Mouse (Mus musculus): ENCODE data around the gene Gan. TPM values are rescaled to one million over a fixed set of nuclear protein-coding genes. Genes with fewer than 3 reads are reported as not detected.
A peak's percentile ranks its signal among the peaks of the same experiment; 100 is the strongest.

Gan gene
- total RNA-seq, 2 experiments from 2014 or later: 7.4 to 13.2 TPM

- DNase-seq (ENCODE audit: low spot score in 2 of 2): peak; percentile 19 to 47
Measured at GRCm38 (mm10) chr8:117198141-117198935, 40.4 kb downstream of the Gan start.

DNA sequence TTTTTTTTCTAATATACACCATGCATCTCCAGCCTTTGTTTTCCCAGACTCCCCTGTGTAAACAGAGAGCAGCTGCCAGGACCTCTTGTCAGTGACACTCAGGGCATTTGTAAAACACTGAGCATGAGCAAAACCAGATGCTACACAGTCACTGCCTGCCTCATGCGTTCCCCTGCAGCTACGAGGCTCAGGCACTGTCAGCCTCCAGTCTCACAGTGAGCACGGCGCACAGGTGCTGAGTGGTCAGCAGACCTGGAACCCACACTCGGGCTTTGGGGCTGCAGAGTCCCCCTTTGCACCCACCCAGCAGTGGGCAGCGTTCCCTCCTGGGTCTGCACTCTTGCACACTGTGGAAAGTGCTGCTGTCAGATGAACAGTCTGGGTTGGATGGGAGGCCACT, 41.7 kb downstream of the Gan start:
- no peak for DNase-seq (ENCODE audit: low spot score in 2 of 2)

DNA sequence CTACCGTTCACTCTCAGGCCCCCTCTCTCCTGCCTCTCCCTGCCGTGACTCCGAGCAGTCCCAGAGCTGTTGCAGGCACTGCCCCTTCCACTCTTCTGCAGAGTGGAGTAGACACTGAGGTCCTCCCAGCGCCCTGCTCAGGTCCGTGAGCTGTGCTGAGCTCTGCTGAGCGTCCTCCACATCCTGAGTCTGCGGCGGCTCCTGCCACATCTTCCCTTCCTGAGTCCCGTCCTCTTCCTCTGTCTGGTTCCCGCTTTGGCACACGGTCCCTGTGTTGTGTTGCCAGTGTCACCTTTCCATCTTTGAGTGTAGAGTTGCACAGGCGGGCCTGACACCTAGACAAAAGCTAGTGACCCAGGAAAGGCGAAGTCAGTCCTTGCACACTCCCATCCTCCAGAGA, 42.4 kb downstream of the Gan start:
- DNase-seq (ENCODE audit: low spot score in 2 of 2): no peak

DNA sequence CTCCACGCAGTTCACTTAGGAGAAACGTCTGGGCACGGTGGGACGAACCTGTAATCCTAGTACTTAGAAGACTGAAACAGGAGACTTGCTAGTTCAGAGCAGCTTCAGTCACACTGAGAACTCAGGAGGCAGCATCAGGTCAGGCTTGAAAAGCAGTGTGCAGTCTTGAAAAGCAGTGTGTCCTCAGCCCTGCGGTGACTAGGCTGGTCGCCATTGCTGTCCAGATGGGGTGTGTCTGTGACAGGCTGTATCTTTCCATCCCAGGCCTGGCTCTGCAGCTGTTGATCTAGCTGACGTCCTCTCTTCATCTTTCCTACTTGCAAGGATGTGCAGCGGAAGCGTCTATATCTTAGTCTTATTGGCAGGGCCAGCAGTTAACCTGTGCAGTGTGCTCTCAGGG, 42.9 kb downstream of the Gan start:
- no peak for DNase-seq (ENCODE audit: low spot score in 2 of 2)

DNA sequence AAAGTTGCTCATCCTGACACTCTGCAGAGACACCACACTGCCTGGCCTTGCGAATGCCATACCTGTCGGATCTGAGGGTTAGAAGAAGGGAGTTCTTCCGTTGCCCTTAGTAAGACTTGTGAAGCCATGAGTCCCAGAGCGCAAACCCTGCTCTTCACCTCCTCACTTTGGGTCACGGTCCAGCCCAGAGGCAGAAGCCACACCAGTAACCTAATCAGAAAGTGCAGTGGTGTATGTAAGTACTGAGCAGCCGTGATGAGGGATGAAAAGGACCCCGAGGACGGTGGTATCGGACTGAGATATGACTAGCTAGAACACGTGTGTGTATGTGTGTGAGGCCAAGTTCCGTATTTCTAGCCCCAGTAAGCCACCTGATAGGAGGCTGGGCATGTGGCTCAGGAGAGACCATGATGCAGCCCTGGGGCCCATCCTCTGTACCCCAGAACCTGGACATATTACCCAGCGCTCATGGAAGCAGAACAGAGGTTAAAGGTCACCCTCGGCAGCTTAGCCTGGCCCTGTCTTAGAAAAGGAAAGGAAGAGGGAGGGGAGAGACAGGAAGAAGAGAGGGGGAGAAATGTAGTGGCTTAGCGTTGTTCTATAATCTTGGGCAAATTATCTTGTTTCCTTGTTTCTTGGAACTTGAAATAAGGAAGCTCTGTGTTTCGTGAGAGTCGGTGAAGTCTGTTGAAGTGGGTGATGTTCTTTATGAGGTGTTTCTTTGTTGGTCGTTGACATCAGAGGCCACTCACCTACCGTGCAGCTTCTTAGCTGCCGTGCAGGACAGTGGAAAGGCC, 43.5 kb downstream of the Gan start:
- no peak for DNase-seq (ENCODE audit: low spot score in 2 of 2)

DNA sequence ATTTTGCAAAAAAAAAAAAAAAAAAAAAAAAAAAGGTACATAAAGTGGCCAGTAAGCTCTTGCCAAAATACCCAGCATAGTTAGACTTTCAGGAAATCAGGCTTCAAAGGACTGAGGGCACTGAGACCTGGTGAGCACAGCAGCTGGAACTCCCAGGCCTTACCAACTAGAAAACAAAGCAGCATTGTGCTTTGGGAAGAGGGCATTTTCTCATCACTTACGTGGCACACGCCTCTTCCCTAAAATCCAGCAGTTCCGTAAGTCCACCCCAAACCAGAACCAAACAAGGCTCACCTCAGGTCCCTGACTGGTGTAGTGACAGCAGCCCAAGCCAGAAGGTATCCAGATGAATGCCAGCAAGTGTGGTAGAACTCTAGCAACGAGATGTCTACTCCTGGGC, 45.1 kb downstream of the Gan start:
- DNase-seq (ENCODE audit: low spot score in 2 of 2): no peak

DNA sequence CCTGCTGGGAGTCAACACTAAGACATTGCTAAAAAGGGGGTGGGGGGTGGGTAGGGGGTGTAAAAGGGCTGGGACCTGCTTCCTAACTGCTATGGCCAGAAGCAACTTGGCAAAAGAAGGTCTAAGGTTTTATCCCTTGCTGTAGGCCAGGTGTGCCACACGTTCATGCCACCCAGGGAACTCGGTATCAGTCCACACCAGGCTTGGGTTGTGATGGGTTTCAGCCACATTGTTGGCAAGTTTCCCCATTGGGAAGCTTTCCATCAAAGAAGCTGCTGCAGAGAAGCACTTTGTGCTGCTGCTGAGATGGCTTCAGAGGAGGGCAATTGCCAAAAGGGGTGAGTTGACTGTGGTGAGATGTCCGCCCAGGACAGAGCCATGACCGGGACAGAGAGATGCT, 47.9 kb downstream of the Gan start:
- DNase-seq (ENCODE audit: low spot score in 2 of 2): no peak

DNA sequence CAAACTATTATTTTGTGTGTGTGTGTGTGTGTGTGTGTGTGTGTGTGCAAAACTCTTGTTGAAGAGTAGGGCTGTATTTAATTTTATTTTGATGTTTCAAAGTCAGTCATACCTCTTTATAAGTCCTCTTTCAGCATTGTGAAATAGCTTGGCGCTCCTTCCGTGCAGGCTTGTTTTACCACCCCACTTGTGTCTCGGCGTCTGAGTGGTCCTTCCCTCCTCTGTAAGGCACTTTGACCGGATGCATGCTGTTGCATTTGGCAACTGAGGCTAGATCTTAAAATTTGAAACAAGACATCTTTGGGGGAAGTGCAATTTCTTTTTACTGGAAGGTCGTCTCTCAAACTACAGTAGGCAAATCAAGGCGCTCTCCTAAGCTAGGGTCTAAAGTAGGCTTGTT, 48.7 kb downstream of the Gan start:
- no peak for DNase-seq (ENCODE audit: low spot score in 2 of 2)

DNA sequence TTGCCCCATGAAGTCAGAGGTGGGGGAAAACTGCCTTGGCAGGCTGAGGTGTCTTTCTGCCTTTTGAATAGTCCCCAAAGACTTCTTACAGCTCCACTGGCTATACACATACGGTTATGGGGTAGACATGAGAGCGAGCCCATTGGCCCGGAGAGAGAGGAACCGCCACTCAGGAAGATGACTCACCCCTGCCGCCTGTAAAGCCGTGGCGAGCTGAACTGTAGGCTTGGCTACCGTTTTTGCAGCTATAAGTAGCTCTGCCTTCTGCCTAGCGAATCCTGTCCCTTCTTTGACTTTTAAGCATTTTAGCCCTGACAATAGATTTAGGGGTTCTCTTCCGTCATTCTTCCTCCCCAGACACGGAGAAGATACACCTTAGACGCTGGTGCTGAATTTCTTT, 51.2 kb downstream of the Gan start:
- no peak for DNase-seq (ENCODE audit: low spot score in 2 of 2)

DNA sequence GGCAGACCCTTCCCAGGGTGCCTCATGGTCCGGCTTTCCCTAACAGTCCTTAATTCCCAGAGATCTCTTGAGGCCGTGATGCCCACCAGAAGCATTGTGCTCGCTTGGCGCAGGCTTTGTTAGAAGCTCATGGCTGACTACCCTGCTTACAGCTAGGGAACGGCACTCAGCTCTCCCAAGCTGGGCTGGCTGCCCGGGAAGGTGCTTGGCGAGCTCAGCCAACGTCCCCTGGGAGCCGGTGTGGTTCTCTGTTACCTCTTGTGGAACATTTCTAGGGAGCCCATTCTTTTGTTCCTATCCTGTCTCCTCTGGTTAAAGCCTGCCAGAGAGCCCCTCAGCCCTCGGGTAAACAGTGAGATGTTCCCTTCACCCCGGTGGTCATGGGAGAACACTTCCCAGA, 54.2 kb downstream of the Gan start:
- no peak for DNase-seq (ENCODE audit: low spot score in 2 of 2)

GRCm38 (mm10) chr8:117217724-117218123, 59.8 kb downstream of the Gan start:
- DNase-seq (ENCODE audit: low spot score in 2 of 2): no peak

- no peak for DNase-seq (ENCODE audit: low spot score in 2 of 2)
Measured at GRCm38 (mm10) chr8:117222396-117222795, 64.5 kb downstream of the Gan start.

- DNase-seq (ENCODE audit: low spot score in 2 of 2): peak; percentile 91 to 92
Measured at GRCm38 (mm10) chr8:117224630-117225029, 66.7 kb downstream of the Gan start.

- no peak for DNase-seq (ENCODE audit: low spot score in 2 of 2)
Measured at GRCm38 (mm10) chr8:117226306-117226705, 68.4 kb downstream of the Gan start.

- DNase-seq (ENCODE audit: low spot score in 2 of 2): no peak
Measured at GRCm38 (mm10) chr8:117227339-117227738, 69.4 kb downstream of the Gan start.

GRCm38 (mm10) chr8:117233199-117233598, 75.3 kb downstream of the Gan start:
- DNase-seq (ENCODE audit: low spot score in 2 of 2): no peak

GRCm38 (mm10) chr8:117236531-117236930, 78.6 kb downstream of the Gan start:
- no peak for DNase-seq (ENCODE audit: low spot score in 2 of 2)

- DNase-seq (ENCODE audit: low spot score in 2 of 2): no peak
Measured at GRCm38 (mm10) chr8:117240326-117240725, 82.4 kb downstream of the Gan start.

DNA sequence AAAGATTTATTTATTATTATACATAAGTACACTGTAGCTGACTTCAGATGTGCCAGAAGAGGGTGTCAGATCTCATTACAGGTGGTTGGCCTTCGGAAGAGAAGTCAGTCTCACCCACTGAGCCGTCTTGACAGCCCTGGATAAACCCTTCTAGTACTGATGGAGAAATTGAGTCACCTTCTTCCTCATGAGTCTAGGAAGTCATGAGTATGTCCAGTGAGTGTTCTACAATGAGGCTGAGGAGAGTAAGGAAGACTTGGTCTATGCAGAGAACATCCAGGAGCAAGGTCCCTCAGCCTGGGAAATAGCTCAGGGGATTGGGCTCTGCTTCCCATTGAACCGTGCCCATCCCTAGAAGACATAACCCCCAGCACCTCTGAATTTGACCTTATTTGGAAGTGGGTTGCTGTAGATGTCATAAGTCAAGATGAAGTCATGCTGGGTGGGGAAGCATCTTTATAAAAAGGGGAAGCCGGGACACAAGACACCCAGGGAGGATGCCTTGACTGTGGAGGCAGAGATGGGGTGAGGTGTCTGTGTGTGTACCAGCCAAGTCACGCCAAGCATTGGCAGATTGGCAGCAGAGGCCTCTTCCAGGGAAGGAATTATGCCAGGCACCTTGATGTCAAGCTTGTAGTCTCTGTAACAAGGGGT, 83.0 kb downstream of the Gan start:
- DNase-seq (ENCODE audit: low spot score in 2 of 2): no peak

GRCm38 (mm10) chr8:117241848-117242247, 83.9 kb downstream of the Gan start:
- DNase-seq (ENCODE audit: low spot score in 2 of 2): no peak

GRCm38 (mm10) chr8:117242286-117242685, 84.4 kb downstream of the Gan start:
- DNase-seq (ENCODE audit: low spot score in 2 of 2): no peak

GRCm38 (mm10) chr8:117244601-117245000, 86.7 kb downstream of the Gan start:
- no peak for DNase-seq (ENCODE audit: low spot score in 2 of 2)
